Mouse (Mus musculus) v-Abl transformed pro-B cells (cell line): Measurements from ENCODE around the gene Thoc3.

Source experiments
- in situ Hi-C, 2 experiments: fragments of 400-800 bp; cut with MboI; formaldehyde crosslinking; loops; one replicate each; pipeline ENCODE4 v1.15.1; 2025; ENCODE audit not compliant: unreplicated experiment in 2 of 2

Gene Thoc3

GRCm38 (mm10) chr13:54468098-54469011 lies at the start of gene Thoc3:
TSS of gene Thoc3 (minus strand) at chr13:54468849.
- in situ Hi-C loops: loop anchor here in 1 of 2 experiments (25.0 kb wide), 1 partner anchor 144 kb away; the partner anchor contains the start of genes Cltb and Faf2

GRCm38 (mm10) chr13:54505920-54506319 lies 37.3 kb upstream of the Thoc3 start:
- in situ Hi-C loops: no loop called here

- in situ Hi-C loops: no loop called here
These were observed 36.1 kb upstream of the Thoc3 start for GRCm38 (mm10) chr13:54504611-54505260.

- in situ Hi-C loops: no loop called here
These were observed 35.2 kb upstream of the Thoc3 start, which contains the start of gene Simc1 for GRCm38 (mm10) chr13:54503604-54504521. TSS of gene Simc1 (plus strand) at chr13:54503779.

- in situ Hi-C loops: no loop called here
These were observed 34.6 kb upstream of the Thoc3 start for GRCm38 (mm10) chr13:54503278-54503603.

- in situ Hi-C loops: no loop called here
These were observed 33.5 kb upstream of the Thoc3 start for GRCm38 (mm10) chr13:54501957-54502690.

- in situ Hi-C loops: no loop called here
These were observed 32.7 kb upstream of the Thoc3 start for GRCm38 (mm10) chr13:54501352-54501751.

- in situ Hi-C loops: loop anchor here in 1 of 2 experiments (25.0 kb wide), 1 partner anchor 712 kb away; no protein-coding TSS in a partner anchor
These were observed 30.9 kb upstream of the Thoc3 start for GRCm38 (mm10) chr13:54499551-54499950.

GRCm38 (mm10) chr13:54491381-54491780 lies 22.7 kb upstream of the Thoc3 start:
- in situ Hi-C loops: loop anchor here in 1 of 2 experiments (25.0 kb wide), 1 partner anchor 704 kb away; no protein-coding TSS in a partner anchor

GRCm38 (mm10) chr13:54490411-54490810 lies 21.8 kb upstream of the Thoc3 start:
- in situ Hi-C loops: loop anchor here in 1 of 2 experiments (25.0 kb wide), 1 partner anchor 703 kb away; no protein-coding TSS in a partner anchor

GRCm38 (mm10) chr13:54481498-54481897 lies 12.8 kb upstream of the Thoc3 start:
- in situ Hi-C loops: loop anchor here in 1 of 2 experiments (25.0 kb wide), 1 partner anchor 694 kb away; no protein-coding TSS in a partner anchor

GRCm38 (mm10) chr13:54479286-54479685 lies 10.6 kb upstream of the Thoc3 start:
- in situ Hi-C loops: loop anchor here in 1 of 2 experiments (25.0 kb wide), 1 partner anchor 692 kb away; no protein-coding TSS in a partner anchor

- in situ Hi-C loops: loop anchor here in 1 of 2 experiments (25.0 kb wide), 1 partner anchor 688 kb away; no protein-coding TSS in a partner anchor
These were observed 7.1 kb upstream of the Thoc3 start for GRCm38 (mm10) chr13:54475702-54476101.

- in situ Hi-C loops: loop anchor here (25.0 kb wide), 2 partner anchors 137 to 688 kb away; partner anchors contain the start of genes Cltb (in 1 of the 2) and Faf2 (in 1 of the 2)
These were observed 6.3 kb upstream of the Thoc3 start for GRCm38 (mm10) chr13:54474996-54475395.

GRCm38 (mm10) chr13:54471967-54472366 lies 3.3 kb upstream of the Thoc3 start:
- in situ Hi-C loops: loop anchor here in 1 of 2 experiments (25.0 kb wide), 1 partner anchor 140 kb away; the partner anchor contains the start of genes Cltb and Faf2

- in situ Hi-C loops: loop anchor here in 1 of 2 experiments (25.0 kb wide), 1 partner anchor 143 kb away; the partner anchor contains the start of genes Cltb and Faf2
These were observed 334 bp upstream of the Thoc3 start for GRCm38 (mm10) chr13:54469012-54469354.

GRCm38 (mm10) chr13:54459282-54459681 lies 9.4 kb downstream of the Thoc3 start:
- in situ Hi-C loops: loop anchor here (5.0 to 25.0 kb wide), 3 partner anchors 63 to 166 kb away; partner anchors contain the start of genes Faf2 (in 2 of the 2) and Cltb (in 1 of the 2)

- in situ Hi-C loops: loop anchor here (5.0 to 25.0 kb wide), 3 partner anchors 65 to 168 kb away; partner anchors contain the start of genes Faf2 (in 2 of the 2) and Cltb (in 1 of the 2)
These were observed 11.6 kb downstream of the Thoc3 start for GRCm38 (mm10) chr13:54457062-54457461.
